Mouse (Mus musculus) erythroblast, embryonic 14.5 days (primary cell): ENCODE data around the gene Stk32b.

Source experiments
- GATA1 ChIP-seq: IDR thresholded peaks from 2 replicates; pipeline ENCODE4 v1.6.1; 2012; ENCODE audit warnings: low read length, inconsistent platforms, mixed read lengths
- TAL1 ChIP-seq: IDR thresholded peaks from 3 replicates; pipeline ENCODE4 v1.6.1; 2012; ENCODE audit warnings: low read length, inconsistent platforms, mixed read lengths

GRCm38 (mm10) chr5:37642486-37642885 lies 74.5 kb downstream of the Stk32b start:
- TF ChIP-seq TAL1 (no peak), GATA1 (no peak)
